Mouse (Mus musculus) myocyte (in vitro differentiated cells): ENCODE results near the gene Srsf2.
"Not testable (repeated sequence)": the region's sequence is repeated elsewhere in the genome, so short reads cannot be mapped to it uniquely, and the experiment has no call there.

Experiments used
- E2F4 ChIP-seq: IDR thresholded peaks from one replicate; pipeline ENCODE4 v1.6.1; 2011; ENCODE audit warnings: mild to moderate bottlenecking, control low read depth, moderate library complexity; ENCODE audit not compliant: insufficient read depth
- MAX ChIP-seq: IDR thresholded peaks from one replicate; pipeline ENCODE4 v1.6.1; 2011; ENCODE audit warnings: low read depth, mild to moderate bottlenecking, control low read depth
- POLR2A ChIP-seq: IDR thresholded peaks from one replicate; pipeline ENCODE4 v1.6.1; 2011; ENCODE audit warnings: low read depth, mild to moderate bottlenecking, control low read depth, moderate library complexity; ENCODE audit not compliant: insufficient read length
- TCF12 ChIP-seq: IDR thresholded peaks from one replicate; pipeline ENCODE4 v1.6.1; 2011; ENCODE audit warnings: mild to moderate bottlenecking, control low read depth; ENCODE audit not compliant: poor library complexity, insufficient read depth, severe bottlenecking

DNA sequence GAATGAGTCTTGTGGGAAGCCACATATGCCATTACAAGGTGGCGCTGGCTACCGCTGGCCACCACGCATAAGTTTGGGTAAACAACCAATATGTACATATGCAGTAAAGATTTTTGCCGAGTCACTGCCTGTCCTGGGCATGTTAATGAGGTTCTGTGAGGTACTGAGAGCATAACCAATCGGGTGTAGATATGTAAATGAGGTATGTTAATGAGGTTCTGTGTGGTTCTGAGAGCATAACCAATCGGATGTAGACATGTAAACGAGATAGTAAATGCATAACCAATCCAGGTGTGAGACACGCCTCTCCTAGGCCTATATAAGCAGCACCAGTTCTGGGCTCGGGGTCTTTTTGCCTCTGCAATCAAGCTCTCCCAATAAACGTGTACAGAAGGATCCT, 49.7 kb upstream of the Srsf2 start:
- TF ChIP-seq POLR2A, TCF12, MAX, E2F4: not testable (repeated sequence)
